Mouse (Mus musculus) granulocyte monocyte progenitor cell, adult 5-6 weeks (primary cell): Measurements from ENCODE around the gene Spag6. TPM values are rescaled to one million over a fixed set of nuclear protein-coding genes. Genes with fewer than 3 reads are reported as not detected.

Experiments used
- ATAC-seq: replicated peaks from 2 replicates; pipeline ENCODE4 v1.8.0; 2016; ENCODE audit warnings: mild to moderate bottlenecking, moderate TSS enrichment, inconsistent platforms; ENCODE audit not compliant: poor library complexity, severe bottlenecking
- total RNA-seq, 2 experiments: library from RNA; stranded (forward) in 1 of 2; stranded (reverse) in 1 of 2; fragments of 200-712, 200-1000 nt in 1 of 2; fragments of >200 nt in 1 of 2; fragmentation: Nextera tagmentation in 1 of 2; gene quantifications; 2 replicates each; pipeline ENCODE4 v1.2.3; 2014 to 2017

Spag6 gene
- total RNA-seq, 2 experiments from 2014 or later = not detected

DNA sequence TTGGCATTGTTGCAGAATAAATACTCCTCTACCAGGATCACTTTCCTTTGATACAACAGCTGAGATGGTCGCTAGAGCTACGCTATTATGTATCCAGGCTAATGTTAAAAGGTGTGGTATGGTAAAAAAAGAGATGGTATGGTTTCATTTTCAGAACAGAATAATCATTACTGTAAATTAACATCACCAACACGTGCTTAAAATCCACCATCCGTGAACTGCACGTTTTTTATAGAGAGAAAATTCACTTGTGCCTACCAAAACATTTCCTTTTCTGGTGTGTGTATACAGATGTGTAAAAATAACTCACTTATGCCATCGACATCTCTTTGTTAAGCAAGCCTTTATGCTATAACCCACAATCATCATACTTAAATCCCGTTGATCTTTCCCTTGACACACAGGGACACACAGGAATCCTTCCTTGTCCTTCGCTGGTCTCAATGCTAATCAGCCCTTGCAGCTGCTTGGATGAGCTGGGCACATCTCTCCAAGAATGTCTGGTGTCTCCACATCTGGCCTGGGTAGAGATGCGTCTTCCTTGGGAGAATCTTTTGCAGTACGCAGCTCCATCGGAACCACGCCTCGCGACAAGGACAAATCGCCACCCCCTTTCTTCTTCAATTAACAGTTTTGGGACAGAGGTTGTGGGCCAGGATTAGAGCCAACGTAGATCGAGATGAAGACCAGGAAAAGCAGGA lies 105.6 kb downstream of the Spag6 start:
- ATAC-seq = no peak

Other genes starting within 250 kb of the Spag6 start
- gene Commd3, start 21.6 kb upstream of the Spag6 start, total RNA-seq (2014; fragmentation: Nextera tagmentation) = 107 and 136 TPM in 2 replicates
- gene Commd3, start 21.6 kb upstream of the Spag6 start, total RNA-seq (2017) = 205 and 217 TPM in 2 replicates
- 31.9 and 32.1 TPM in 2 replicates for gene Bmi1, start 17.0 kb upstream of the Spag6 start, total RNA-seq (2014; fragmentation: Nextera tagmentation)
- gene Bmi1, start 17.0 kb upstream of the Spag6 start, total RNA-seq (2017) = 26.6 and 41.9 TPM in 2 replicates